Mouse (Mus musculus) myocyte (in vitro differentiated cells): ENCODE results near the gene Ptprc.

Experiments used
- POLR2A ChIP-seq: IDR thresholded peaks from one replicate; pipeline ENCODE4 v1.6.1; 2011; ENCODE audit warnings: low read depth, mild to moderate bottlenecking, control low read depth, moderate library complexity; ENCODE audit not compliant: insufficient read length
- POLR2AphosphoS2 ChIP-seq: IDR thresholded peaks from one replicate; pipeline ENCODE4 v1.6.1; 2011; ENCODE audit warnings: low read depth, control low read depth; ENCODE audit not compliant: insufficient read length
- REST ChIP-seq: IDR thresholded peaks from one replicate; pipeline ENCODE4 v1.6.1; 2011; ENCODE audit warnings: mild to moderate bottlenecking, control low read depth, moderate library complexity; ENCODE audit not compliant: insufficient read depth, insufficient read length
- USF1 ChIP-seq: IDR thresholded peaks from one replicate; pipeline ENCODE4 v1.6.1; 2011; ENCODE audit warnings: low read depth, mild to moderate bottlenecking, control low read depth, moderate library complexity

GRCm38 (mm10) chr1:138125281-138125680, 50.2 kb downstream of the Ptprc start:
- TF ChIP-seq POLR2A (no peak), REST (no peak), POLR2AphosphoS2 (no peak), USF1 (no peak)
